Mouse (Mus musculus) adrenal gland, postnatal 10 days (tissue): Measurements from ENCODE around the gene Ankrd13a. TPM values are rescaled to one million over a fixed set of nuclear protein-coding genes. Genes with fewer than 3 reads are reported as not detected.
A peak's percentile ranks its signal among the peaks of the same experiment; 100 is the strongest.
"Not testable (repeated sequence)": the region's sequence is repeated elsewhere in the genome, so short reads cannot be mapped to it uniquely, and the experiment has no call there.

Source experiments
- DNase-seq: peaks from one replicate; pipeline ENCODE4 v3.0.0; 2021; ENCODE audit warnings: mixed read lengths
- microRNA-seq: library from miRNA; unstranded; fragments of <30 nt; microRNA quantifications from one replicate; pipeline ENCODE4 v1.2.0, GENCODE M21; 2021
- total RNA-seq, 2 experiments: library from RNA; stranded (reverse); gene quantifications; 2 replicates each; pipeline ENCODE4 v1.2.3; 2021

Gene Ankrd13a
- total RNA-seq, 2 experiments from 2014 or later: 91.7 to 95.0 TPM

DNA sequence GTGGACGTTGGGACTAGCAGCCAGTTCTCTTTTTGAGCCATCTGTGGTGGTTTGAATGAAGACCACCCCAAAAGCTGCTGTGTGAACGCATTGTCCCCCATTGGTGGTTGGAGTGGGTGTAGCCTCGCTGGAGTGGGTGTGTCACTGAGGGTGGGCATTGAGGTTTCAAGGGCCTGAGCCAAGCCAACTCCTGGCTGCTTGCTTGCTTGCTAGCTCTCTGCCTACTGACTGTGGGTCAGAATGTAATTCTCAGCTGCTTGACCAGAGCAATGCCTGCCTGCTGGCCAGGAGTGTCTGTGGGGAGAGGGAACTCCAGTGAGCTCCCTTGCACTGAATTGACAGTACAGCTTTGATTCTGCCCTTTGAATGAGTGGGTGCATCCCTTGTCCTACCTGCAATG is 55.3 kb downstream of the Ankrd13a start:
- no peak for DNase-seq

DNA sequence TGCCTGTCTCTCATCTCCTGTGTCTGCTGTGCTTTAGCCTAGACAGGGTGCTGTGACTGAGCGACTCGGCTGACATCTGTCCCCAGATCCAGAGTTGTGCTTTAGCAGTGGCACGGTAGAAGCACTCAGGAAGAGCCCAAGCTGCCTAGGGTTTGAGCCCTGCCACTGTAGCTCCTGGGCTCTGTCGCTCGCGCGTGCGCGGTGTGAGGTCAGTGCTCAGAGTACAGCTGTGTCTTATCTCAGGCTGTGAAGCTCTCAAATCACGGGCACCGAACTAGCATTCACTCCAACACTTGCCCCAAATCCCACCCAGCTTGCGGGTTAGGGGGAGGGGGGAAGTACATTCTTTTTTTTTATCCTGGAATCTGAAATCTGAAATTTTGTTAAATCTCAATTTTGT is 62.4 kb downstream of the Ankrd13a start:
- DNase-seq: no peak

GRCm38 (mm10) chr5:114840481-114840880 is 66.0 kb downstream of the Ankrd13a start:
- DNase-seq: not testable (repeated sequence)

DNA sequence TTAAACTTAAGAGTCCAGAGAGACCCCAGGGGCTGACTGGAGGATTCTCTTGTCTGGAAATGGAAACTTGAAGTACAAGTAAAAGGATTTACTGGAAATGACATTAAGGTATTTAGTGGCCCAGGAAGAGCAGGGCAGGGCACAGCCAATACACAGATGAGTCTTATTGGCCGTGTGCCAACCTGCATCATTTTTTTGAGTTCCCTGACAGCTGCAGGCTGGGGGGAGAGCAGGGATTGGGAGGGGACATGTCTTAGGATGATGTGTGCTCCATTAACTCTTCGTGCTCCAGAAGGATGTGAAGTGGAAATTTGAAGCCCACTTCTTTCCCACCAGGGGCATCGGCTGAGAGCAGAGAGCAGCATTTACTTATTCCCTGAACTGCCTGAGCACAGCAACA is 67.7 kb downstream of the Ankrd13a start:
- not testable (repeated sequence) for DNase-seq

- DNase-seq: no peak
These were observed 68.2 kb downstream of the Ankrd13a start for GRCm38 (mm10) chr5:114842674-114843073.

GRCm38 (mm10) chr5:114844371-114844770 is 69.9 kb downstream of the Ankrd13a start:
- not testable (repeated sequence) for DNase-seq

GRCm38 (mm10) chr5:114851565-114852236 is 77.2 kb downstream of the Ankrd13a start:
- no peak for DNase-seq

- not testable (repeated sequence) for DNase-seq
These were observed 78.9 kb downstream of the Ankrd13a start, which contains the start of gene 4930519G04Rik for GRCm38 (mm10) chr5:114853364-114853763. Gene 4930519G04Rik (plus strand): TSS chr5:114853664.

Small RNA genes lying within 50 kb of the gene (microRNA-seq; reads per million reads assigned to microRNA genes)
- gene Mir6240: 17.5 reads per million, percentile 25 among the genes with 10 or more reads in this experiment

Other genes starting within 250 kb of the Ankrd13a start
- 10 to 100 TPM; 29.5 to 56.8 TPM for gene Fam222a, start 206.7 kb upstream of the Ankrd13a start, total RNA-seq
- gene Trpv4, start 116.3 kb upstream of the Ankrd13a start, total RNA-seq: 1 to 10 TPM; 2.8 to 2.9 TPM
- gene Gltp, start 83.7 kb upstream of the Ankrd13a start, total RNA-seq: 10 to 100 TPM; 31.2 to 38.3 TPM
- 10 to 100 TPM in 1 of 2 experiments, 1 to 10 TPM in 1; 5.7 to 11.7 TPM for gene Tchp, start 66.9 kb upstream of the Ankrd13a start, total RNA-seq
- 10 to 100 TPM; 45.3 to 63.5 TPM for gene Git2, start 840 bp downstream of the Ankrd13a start, total RNA-seq
- gene 1500011B03Rik, start 48.8 kb downstream of the Ankrd13a start, total RNA-seq: 10 to 100 TPM; 39.1 to 55.8 TPM
- gene 4930519G04Rik, start 79.0 kb downstream of the Ankrd13a start, total RNA-seq: not detected
- gene Gm9936, start 84.0 kb downstream of the Ankrd13a start, total RNA-seq: under 1 TPM in 1 of 2 experiments, not detected in 1; 0.21 TPM
- gene Oasl2, start 122.3 kb downstream of the Ankrd13a start, total RNA-seq: 1 to 10 TPM; 4.3 to 8.2 TPM
- 1 to 10 TPM in 1 of 2 experiments, under 1 TPM in 1; 0.70 to 1.5 TPM for gene Oasl1, start 148.6 kb downstream of the Ankrd13a start, total RNA-seq
- gene 2210016L21Rik, start 167.5 kb downstream of the Ankrd13a start, total RNA-seq: 10 to 100 TPM; 34.3 to 35.8 TPM
- 1 to 10 TPM; 1.7 to 3.3 TPM for gene Hnf1a, start 196.4 kb downstream of the Ankrd13a start, total RNA-seq
- 10 to 100 TPM; 54.7 to 63.1 TPM for gene Sppl3, start 236.5 kb downstream of the Ankrd13a start, total RNA-seq